Mouse (Mus musculus): Measurements from ENCODE around the gene Fmr1nb.
"Not testable (repeated sequence)": the region's sequence is repeated elsewhere in the genome, so short reads cannot be mapped to it uniquely, and the experiment has no call there.

Gene Fmr1nb

GRCm38 (mm10) chrX:68761606-68762005 lies at the start of gene Fmr1nb:
Gene Fmr1nb (plus strand): TSS chrX:68761839.
- DNase-seq (ENCODE audit: low spot score in 2 of 2) = no peak

- DNase-seq (ENCODE audit: low spot score in 2 of 2) = no peak
These were observed 24.7 kb upstream of the Fmr1nb start for GRCm38 (mm10) chrX:68736902-68737301.

GRCm38 (mm10) chrX:68740088-68740487 lies 21.6 kb upstream of the Fmr1nb start:
- no peak for DNase-seq (ENCODE audit: low spot score in 2 of 2)

- DNase-seq (ENCODE audit: low spot score in 2 of 2) = not testable (repeated sequence)
These were observed 58.8 kb downstream of the Fmr1nb start for GRCm38 (mm10) chrX:68820449-68820848.

- DNase-seq (ENCODE audit: low spot score in 2 of 2) = not testable (repeated sequence)
These were observed 59.4 kb downstream of the Fmr1nb start, which contains the start of gene Gm14698 for GRCm38 (mm10) chrX:68821059-68821458. Gene Gm14698 (plus strand): TSS chrX:68821093.

- DNase-seq (ENCODE audit: low spot score in 2 of 2) = no peak
These were observed 78.2 kb downstream of the Fmr1nb start for GRCm38 (mm10) chrX:68839548-68840444.

All from heart, adult 9 months (tissue).